In the genomic region with DNA sequence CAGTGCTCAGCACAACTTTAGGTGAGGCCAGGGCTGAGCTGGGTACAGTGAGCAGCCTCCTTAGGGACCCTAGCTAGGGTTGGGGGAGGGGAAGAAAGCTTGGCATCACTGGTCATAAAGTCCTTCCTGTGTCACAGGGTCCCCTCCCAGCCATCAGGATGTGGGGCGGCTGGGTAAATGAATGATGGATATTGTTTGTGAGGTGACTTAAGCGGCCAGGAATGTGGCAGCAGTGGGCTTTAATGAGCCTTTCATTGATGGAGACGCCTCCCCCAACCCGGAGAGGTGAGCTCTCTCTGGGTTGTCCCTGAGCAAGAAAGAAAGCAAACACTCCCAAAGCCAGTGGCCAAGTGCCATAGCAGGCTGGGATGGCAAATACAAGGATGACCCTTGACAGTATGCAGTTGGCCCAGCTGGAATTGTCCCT, we compare ENCODE assay signal across 8 mouse cellular contexts. TPM values are rescaled to one million over a fixed set of nuclear protein-coding genes. Genes with fewer than 3 reads are reported as not detected.
DNase-seq lines count a peak whose midpoint lies in the region; ATAC-seq and TF ChIP-seq lines count a peak whose summit lies in the region.

No protein-coding gene starts in this region.

- no peak for ATAC-seq in embryonic facial prominence, embryonic 13.5 days (ENCODE audit: insufficient number of reproducible peaks, insufficient read depth, low FRiP score, low TSS enrichment, low read depth)
- ATAC-seq in hindbrain, postnatal 0 days, result 0 out of 2 replicates have a peak, but pooled peaks have one; percentile 10
- peak; percentile 35; the same call in 1 of the 2 replicates for ATAC-seq in liver, embryonic 16.5 days (ENCODE audit: low read depth)
- peak; percentile 33; the same call in 1 of the 2 replicates for ATAC-seq in stomach, embryonic 14.5 days (ENCODE audit: insufficient number of reproducible peaks, insufficient read depth, low FRiP score, low read depth)

- H3K4me2 ChIP-seq in embryonic facial prominence, embryonic 13.5 days, result no peak overlapping the region
- H3K4me2 ChIP-seq in hindbrain, postnatal 0 days (ENCODE audit: low read depth, low read length), result no peak overlapping the region
- H3K4me2 ChIP-seq in liver, embryonic 16.5 days (ENCODE audit: low read depth, low read length), result no peak overlapping the region
- no peak overlapping the region for H3K4me2 ChIP-seq in stomach, embryonic 14.5 days (replicated peaks; ENCODE audit: low read depth, low read length)

- no peaks in the 10 kb centered on the region for H3K9me3 ChIP-seq in embryonic facial prominence, embryonic 13.5 days
- H3K9me3 ChIP-seq in hindbrain, postnatal 0 days (ENCODE audit: low read length), result no peaks in the 10 kb centered on the region
- H3K9me3 ChIP-seq in liver, embryonic 16.5 days (replicated peaks; ENCODE audit: control insufficient read depth, low read length), result no peaks in the 10 kb centered on the region
- no peaks in the 10 kb centered on the region for H3K9me3 ChIP-seq in stomach, embryonic 14.5 days (ENCODE audit: control insufficient read depth, low read depth, low read length)

- peaks cover 10% of the 10 kb centered on the region for H3K36me3 ChIP-seq in embryonic facial prominence, embryonic 13.5 days
- no peaks in the 10 kb centered on the region for H3K36me3 ChIP-seq in hindbrain, postnatal 0 days (ENCODE audit: insufficient read depth, low read length)
- peaks cover 3% of the 10 kb centered on the region for H3K36me3 ChIP-seq in liver, embryonic 16.5 days (ENCODE audit: control insufficient read depth, insufficient read depth)
- no peaks in the 10 kb centered on the region; the same call in 1 of the 2 replicates for H3K36me3 ChIP-seq in stomach, embryonic 14.5 days (ENCODE audit: control insufficient read depth, insufficient read depth, low read length)

- H3K27ac ChIP-seq in embryonic facial prominence, embryonic 13.5 days, result peak overlapping the region; percentile 76
- H3K27ac ChIP-seq in hindbrain, postnatal 0 days, result peak overlapping the region; percentile 2; the same call in 1 of the 2 replicates
- peak overlapping the region; percentile 79 for H3K27ac ChIP-seq in liver, embryonic 16.5 days (ENCODE audit: low read length)
- peak overlapping the region; percentile 90 for H3K27ac ChIP-seq in stomach, embryonic 14.5 days (ENCODE audit: low read length)

- 0 out of 2 replicates have a peak overlapping the region, but pooled peaks have one; percentile 12 for H3K9ac ChIP-seq in embryonic facial prominence, embryonic 13.5 days
- H3K9ac ChIP-seq in hindbrain, postnatal 0 days (replicated peaks; ENCODE audit: low read length), result 0 out of 2 replicates have a peak overlapping the region, but pooled peaks have one; percentile 21
- H3K9ac ChIP-seq in liver, embryonic 16.5 days (ENCODE audit: low read depth, low read length), result no peak overlapping the region
- no peak overlapping the region for H3K9ac ChIP-seq in stomach, embryonic 14.5 days (replicated peaks; ENCODE audit: low read depth, low read length)

- peak; percentile 29 for DNase-seq in ZHBTc4 (ENCODE audit: low read depth, low spot score)
- no peak for DNase-seq in hindbrain, postnatal 0 days (ENCODE audit: low spot score)
- DNase-seq in frontal cortex, postnatal 14 days (ENCODE audit: low spot score in 2 of 2), result no peak
- DNase-seq in layer of hippocampus, adult 8-10 months (ENCODE audit: low spot score in 2 of 2), result no peak
- DNase-seq in urinary bladder, postnatal 36 days (ENCODE audit: low spot score in 2 of 2), result no peak

- WGBS in embryonic facial prominence, embryonic 13.5 days, result 9% methylated on average over 4 of the region's 4 CpGs
- 16% methylated on average over 4 of the region's 4 CpGs for WGBS in hindbrain, postnatal 0 days
- 49% methylated on average over 4 of the region's 4 CpGs for WGBS in liver, embryonic 16.5 days (ENCODE audit: insufficient replicate concordance)
- WGBS in stomach, embryonic 14.5 days, result 17% methylated on average over 4 of the region's 4 CpGs

- no peaks in the 10 kb centered on the region for H3K27me3 ChIP-seq in embryonic facial prominence, embryonic 13.5 days
- no peaks in the 10 kb centered on the region for H3K27me3 ChIP-seq in hindbrain, postnatal 0 days (ENCODE audit: insufficient read depth, low read length)
- no peaks in the 10 kb centered on the region for H3K27me3 ChIP-seq in liver, embryonic 16.5 days (ENCODE audit: control insufficient read depth, insufficient read depth, low read depth, low read length)
- H3K27me3 ChIP-seq in stomach, embryonic 14.5 days (ENCODE audit: control insufficient read depth, insufficient read depth, low read length), result no peaks in the 10 kb centered on the region

- TF ChIP-seq CTCF in hindbrain, postnatal 0 days (IDR thresholded peaks at IDR 0.05; ENCODE audit: low read depth), result no peak

- H3K4me3 ChIP-seq in embryonic facial prominence, embryonic 13.5 days, result no peak overlapping the region
- no peak overlapping the region for H3K4me3 ChIP-seq in hindbrain, postnatal 0 days (ENCODE audit: low read length)
- H3K4me3 ChIP-seq in liver, embryonic 16.5 days (ENCODE audit: low read depth, low read length), result no peak overlapping the region
- no peak overlapping the region for H3K4me3 ChIP-seq in stomach, embryonic 14.5 days (ENCODE audit: low read depth, low read length)

- H3K4me1 ChIP-seq in embryonic facial prominence, embryonic 13.5 days, result peaks cover 80% of the 10 kb centered on the region
- peaks cover 39% of the 10 kb centered on the region for H3K4me1 ChIP-seq in hindbrain, postnatal 0 days (ENCODE audit: insufficient read depth, low read length)
- peaks cover 76% of the 10 kb centered on the region for H3K4me1 ChIP-seq in liver, embryonic 16.5 days (ENCODE audit: control insufficient read depth, low read depth, low read length)
- peaks cover 65% of the 10 kb centered on the region for H3K4me1 ChIP-seq in stomach, embryonic 14.5 days (ENCODE audit: control insufficient read depth, insufficient read depth, low read length)

RNA-seq across cellular contexts. Expression of gene Actn4, which starts 38.3 kb away (rescaled TPM):
- polyA plus RNA-seq in embryonic facial prominence, embryonic 13.5 days (2015; fragmentation: Nextera tagmentation; extraction: Ambion mirVana), result 232 and 258 TPM in 2 replicates
- 81.3 and 85.7 TPM in 2 replicates for total RNA-seq in hindbrain, postnatal 0 days (2014; rRNA removed)
- polyA plus RNA-seq in hindbrain, postnatal 0 days (2015; fragmentation: Nextera tagmentation; extraction: Ambion mirVana), result 114 and 115 TPM in 2 replicates
- polyA plus RNA-seq in liver, embryonic 16.5 days (2015; fragmentation: Nextera tagmentation; extraction: Ambion mirVana), result 130 and 137 TPM in 2 replicates
- 272 and 280 TPM in 2 replicates for polyA plus RNA-seq in stomach, embryonic 14.5 days (2014; fragmentation: Nextera tagmentation; extraction: Ambion mirVana)
- 100 to 1,000 TPM; 136 to 138 (median 137) TPM for total RNA-seq in layer of hippocampus, adult 8-10 months (2022)

RNA-seq across cellular contexts. Expression of gene Capn12, which starts 42.7 kb away (rescaled TPM):
- 0.69 and 1.2 TPM in 2 replicates for polyA plus RNA-seq in embryonic facial prominence, embryonic 13.5 days (2015; fragmentation: Nextera tagmentation; extraction: Ambion mirVana)
- 0.07 TPM in 1 of 2 replicates, not detected in the other for total RNA-seq in hindbrain, postnatal 0 days (2014; rRNA removed)
- polyA plus RNA-seq in hindbrain, postnatal 0 days (2015; fragmentation: Nextera tagmentation; extraction: Ambion mirVana), result 0.53 and 0.62 TPM in 2 replicates
- polyA plus RNA-seq in liver, embryonic 16.5 days (2015; fragmentation: Nextera tagmentation; extraction: Ambion mirVana), result 0.09 and 0.12 TPM in 2 replicates
- 0.67 and 1.1 TPM in 2 replicates for polyA plus RNA-seq in stomach, embryonic 14.5 days (2014; fragmentation: Nextera tagmentation; extraction: Ambion mirVana)
- under 1 TPM; 0.25 to 0.61 (median 0.41) TPM for total RNA-seq in layer of hippocampus, adult 8-10 months (2022)

RNA-seq across cellular contexts. Expression of gene Eif3k, which starts 57.8 kb away (rescaled TPM):
- 453 and 455 TPM in 2 replicates for polyA plus RNA-seq in embryonic facial prominence, embryonic 13.5 days (2015; fragmentation: Nextera tagmentation; extraction: Ambion mirVana)
- 347 and 472 TPM in 2 replicates for total RNA-seq in hindbrain, postnatal 0 days (2014; rRNA removed)
- 309 TPM in 2 replicates for polyA plus RNA-seq in hindbrain, postnatal 0 days (2015; fragmentation: Nextera tagmentation; extraction: Ambion mirVana)
- polyA plus RNA-seq in liver, embryonic 16.5 days (2015; fragmentation: Nextera tagmentation; extraction: Ambion mirVana), result 195 and 205 TPM in 2 replicates
- 413 and 444 TPM in 2 replicates for polyA plus RNA-seq in stomach, embryonic 14.5 days (2014; fragmentation: Nextera tagmentation; extraction: Ambion mirVana)
- total RNA-seq in layer of hippocampus, adult 8-10 months (2022), result 100 to 1,000 TPM; 182 to 214 (median 197) TPM

RNA-seq across cellular contexts. Expression of gene Map4k1, which starts 58.0 kb away (rescaled TPM):
- polyA plus RNA-seq in embryonic facial prominence, embryonic 13.5 days (2015; fragmentation: Nextera tagmentation; extraction: Ambion mirVana), result 7.7 and 9.9 TPM in 2 replicates
- 4.1 and 5.8 TPM in 2 replicates for total RNA-seq in hindbrain, postnatal 0 days (2014; rRNA removed)
- 12.5 and 15.0 TPM in 2 replicates for polyA plus RNA-seq in hindbrain, postnatal 0 days (2015; fragmentation: Nextera tagmentation; extraction: Ambion mirVana)
- 28.3 and 30.2 TPM in 2 replicates for polyA plus RNA-seq in liver, embryonic 16.5 days (2015; fragmentation: Nextera tagmentation; extraction: Ambion mirVana)
- 8.5 and 11.3 TPM in 2 replicates for polyA plus RNA-seq in stomach, embryonic 14.5 days (2014; fragmentation: Nextera tagmentation; extraction: Ambion mirVana)
- total RNA-seq in layer of hippocampus, adult 8-10 months (2022), result 1 to 10 TPM; 1.3 to 3.5 (median 1.7) TPM

Comparison
In these comparisons a context has a peak if more than half of its experiments do, and no peak if none do; other contexts are left out.
1. H3K27ac ChIP-seq: peak in every context shown above with its lines; median percentile 90 in stomach, embryonic 14.5 days; 79 in liver, embryonic 16.5 days; 76 in embryonic facial prominence, embryonic 13.5 days; 2 in hindbrain, postnatal 0 days.
2. H3K9ac ChIP-seq: peak in embryonic facial prominence, embryonic 13.5 days (single experiment) and hindbrain, postnatal 0 days (single experiment); none in liver, embryonic 16.5 days (single experiment) and stomach, embryonic 14.5 days (single experiment).